Mouse (Mus musculus) embryonic facial prominence, embryonic 14.5 days (tissue): ENCODE results near the gene Asb1. TPM values are rescaled to one million over a fixed set of nuclear protein-coding genes. Genes with fewer than 3 reads are reported as not detected.

Experiments
- ATAC-seq: fragments of 200-750 bp; cut with Nextera tagmentation; 2 replicates; pipeline ENCODE4 v1.8.0; 2017; ENCODE audit warnings: low read depth, moderate number of reproducible peaks, moderate TSS enrichment
- DNase-seq: peaks from one replicate; pipeline ENCODE4 v3.0.0-alpha.2; 2015; ENCODE audit warnings: low spot score
- H3K27ac ChIP-seq: fragments of 300-500 bp; sonication (generic); replicated peaks from 2 replicates; pipeline ENCODE4 v1.5.1; 2014; ENCODE audit warnings: low read depth, mild to moderate bottlenecking, low read length, moderate library complexity
- H3K27me3 ChIP-seq: fragments of 300-500 bp; sonication (generic); replicated peaks from 2 replicates; pipeline ENCODE4 v1.6.1; 2014; ENCODE audit warnings: low read length; ENCODE audit not compliant: control insufficient read depth, insufficient read depth
- H3K36me3 ChIP-seq: fragments of 300-500 bp; sonication (generic); 2 replicates; pipeline ENCODE4 v1.6.1; 2014; ENCODE audit warnings: low read length, mixed read lengths; ENCODE audit not compliant: control insufficient read depth, insufficient read depth
- H3K4me1 ChIP-seq: fragments of 300-500 bp; sonication (generic); 2 replicates; pipeline ENCODE4 v1.6.1; 2014; ENCODE audit warnings: antibody characterized with exemption, low read length; ENCODE audit not compliant: control insufficient read depth, insufficient read depth
- H3K4me2 ChIP-seq: fragments of 300-500 bp; sonication (generic); 2 replicates; pipeline ENCODE4 v1.6.1; 2014; ENCODE audit warnings: low read depth, mild to moderate bottlenecking, low read length, moderate library complexity, mixed read lengths
- H3K4me3 ChIP-seq: fragments of 300-500 bp; sonication (generic); 2 replicates; pipeline ENCODE4 v1.5.1; 2014; ENCODE audit warnings: low read depth, mild to moderate bottlenecking, low read length
- H3K9ac ChIP-seq: fragments of 300-500 bp; sonication (generic); 2 replicates; pipeline ENCODE4 v1.6.1; 2014; ENCODE audit warnings: low read depth, mild to moderate bottlenecking, low read length, moderate library complexity, mixed read lengths
- H3K9me3 ChIP-seq: fragments of 300-500 bp; sonication (generic); 2 replicates; pipeline ENCODE4 v1.6.1; 2016; ENCODE audit warnings: low read length; ENCODE audit not compliant: control insufficient read depth
- WGBS: fragments of 180-500 bp; shearing (Covaris S2); extraction: QIAGEN DNeasy Blood & Tissue Kit; methylation state at CpG from one replicate; pipeline ENCODE4 v1.1.7; 2014; 5-methylcytosine and 5-hydroxymethylcytosine counted together
- polyA plus RNA-seq: library from polyadenylated mRNA; unstranded; fragments of >200 nt; fragmentation: Nextera tagmentation; extraction: Ambion mirVana; gene quantifications from 2 replicates; pipeline ENCODE4 v1.2.1, GENCODE M21; 2014

Gene Asb1
- polyA plus RNA-seq, 1 experiment from 2014 or later: 8.0 TPM

- ATAC-seq (no peak), DNase-seq (no peak)
- no peak overlapping the region for H3K9ac ChIP-seq
- H3K4me1 ChIP-seq: no peaks in the 10 kb centered on the region
- H3K27me3 ChIP-seq: no peaks in the 10 kb centered on the region
- no peak overlapping the region for H3K4me2 ChIP-seq
- H3K4me3 ChIP-seq: no peak overlapping the region
- no peaks in the 10 kb centered on the region for H3K9me3 ChIP-seq
- 74% methylated on average over 2 of the region's 2 CpGs for WGBS
- no peak overlapping the region for H3K27ac ChIP-seq
- H3K36me3 ChIP-seq: peaks cover 47% of the 10 kb centered on the region; the same call in 1 of the 2 replicates
Measured at GRCm38 (mm10) chr1:91549073-91549472, 8.7 kb downstream of the Asb1 start.

DNA sequence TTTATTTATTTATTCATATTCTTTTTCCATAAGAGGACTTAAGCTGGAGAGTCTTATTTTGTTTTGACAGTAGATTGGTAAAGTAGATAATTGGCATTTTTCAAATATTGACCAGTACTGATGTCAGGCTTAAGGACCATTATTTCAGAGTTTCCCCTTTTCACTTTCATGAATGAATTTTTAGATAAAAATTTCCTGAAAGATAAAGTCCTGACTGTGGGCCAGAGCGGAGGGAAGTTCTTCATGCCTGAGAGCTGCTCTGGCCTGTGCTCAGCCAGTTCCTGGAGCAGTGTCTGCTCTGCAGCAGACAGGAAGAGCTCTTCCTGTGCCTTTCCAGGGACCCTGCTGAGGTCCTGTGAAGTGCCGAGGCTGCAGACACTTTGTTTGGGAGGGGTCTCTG is 16.8 kb downstream of the Asb1 start:
- H3K9me3 ChIP-seq: no peaks in the 10 kb centered on the region
- H3K4me1 ChIP-seq: no peaks in the 10 kb centered on the region
- no peak for ATAC-seq
- H3K9ac ChIP-seq: no peak overlapping the region
- H3K27me3 ChIP-seq: no peaks in the 10 kb centered on the region
- no peak overlapping the region for H3K27ac ChIP-seq
- no peak for DNase-seq
- H3K4me3 ChIP-seq: no peak overlapping the region
- peaks cover 36% of the 10 kb centered on the region for H3K36me3 ChIP-seq
- WGBS: 63% methylated on average over 2 of the region's 2 CpGs
- no peak overlapping the region for H3K4me2 ChIP-seq

GRCm38 (mm10) chr1:91561226-91561625 is 20.9 kb downstream of the Asb1 start:
- H3K27me3 ChIP-seq: no peaks in the 10 kb centered on the region
- WGBS: 79% methylated on average over 6 of the region's 6 CpGs
- peaks cover 2% of the 10 kb centered on the region; the same call in 1 of the 2 replicates for H3K36me3 ChIP-seq
- H3K4me3 ChIP-seq: no peak overlapping the region
- no peaks in the 10 kb centered on the region for H3K9me3 ChIP-seq
- no peak overlapping the region for H3K4me2 ChIP-seq
- H3K27ac ChIP-seq: no peak overlapping the region
- DNase-seq (peak; percentile 57), ATAC-seq (no peak)
- H3K4me1 ChIP-seq: peaks cover 6% of the 10 kb centered on the region
- no peak overlapping the region for H3K9ac ChIP-seq

- Histone ChIP-seq H3K4me3 (no peak overlapping the region), H3K9me3 (no peaks in the 10 kb centered on the region), H3K36me3 (no peaks in the 10 kb centered on the region), H3K27me3 (no peaks in the 10 kb centered on the region), H3K4me1 (peaks cover 6% of the 10 kb centered on the region), H3K27ac (no peak overlapping the region), H3K9ac (no peak overlapping the region), H3K4me2 (no peak overlapping the region)
- 85% methylated on average over 4 of the region's 4 CpGs for WGBS
- no peak for ATAC-seq
- DNase-seq: no peak
Measured at GRCm38 (mm10) chr1:91562977-91563590, 22.7 kb downstream of the Asb1 start.

- WGBS: 58% methylated on average over 3 of the region's 3 CpGs
Measured at GRCm38 (mm10) chr1:91564004-91564403, 23.7 kb downstream of the Asb1 start.

DNA sequence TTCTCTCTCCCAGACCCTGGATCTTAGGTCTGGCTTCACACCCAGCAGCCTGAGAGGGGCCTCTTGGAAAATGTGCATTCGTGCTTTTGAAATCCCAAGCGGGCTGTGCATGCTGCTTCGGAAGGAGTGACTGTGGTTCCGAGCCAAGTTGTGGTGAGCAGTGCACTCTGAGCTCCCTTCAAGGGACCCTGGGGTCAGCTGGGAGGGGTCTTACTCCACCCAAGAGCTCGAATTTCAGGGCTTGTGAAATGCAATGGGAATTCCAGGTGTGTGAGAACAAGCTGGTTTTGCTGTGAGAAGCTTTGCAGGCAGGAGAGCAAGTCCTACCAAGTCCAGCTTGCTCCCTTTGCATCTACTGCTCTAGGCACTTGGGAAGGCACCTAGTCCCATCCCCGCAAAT is 24.3 kb downstream of the Asb1 start:
- Histone ChIP-seq H3K4me1 (peaks cover 6% of the 10 kb centered on the region), H3K27ac (no peak overlapping the region), H3K27me3 (no peaks in the 10 kb centered on the region), H3K4me3 (no peak overlapping the region), H3K36me3 (no peaks in the 10 kb centered on the region), H3K9me3 (no peaks in the 10 kb centered on the region), H3K9ac (no peak overlapping the region), H3K4me2 (no peak overlapping the region)
- WGBS: 56% methylated on average over 6 of the region's 6 CpGs
- ATAC-seq (no peak), DNase-seq (peak; percentile 56)

More at GRCm38 (mm10) chr1:91564004-91564403, 23.7 kb downstream of the Asb1 start:
- Histone ChIP-seq H3K4me3 (no peak overlapping the region), H3K27ac (no peak overlapping the region), H3K9ac (no peak overlapping the region), H3K4me2 (no peak overlapping the region), H3K4me1 (peaks cover 6% of the 10 kb centered on the region), H3K27me3 (no peaks in the 10 kb centered on the region), H3K9me3 (no peaks in the 10 kb centered on the region), H3K36me3 (no peaks in the 10 kb centered on the region)
- no peak for DNase-seq
- ATAC-seq: no peak

- ATAC-seq (no peak), DNase-seq (no peak)
- Histone ChIP-seq H3K4me1 (peaks cover 6% of the 10 kb centered on the region), H3K4me3 (no peak overlapping the region), H3K9me3 (no peaks in the 10 kb centered on the region), H3K36me3 (no peaks in the 10 kb centered on the region), H3K9ac (no peak overlapping the region), H3K4me2 (no peak overlapping the region), H3K27ac (no peak overlapping the region), H3K27me3 (no peaks in the 10 kb centered on the region)
- 74% methylated on average over 2 of the region's 2 CpGs for WGBS
Measured at GRCm38 (mm10) chr1:91567269-91567668, 26.9 kb downstream of the Asb1 start.

GRCm38 (mm10) chr1:91572458-91572857 is 32.1 kb downstream of the Asb1 start:
- no peak overlapping the region for H3K4me2 ChIP-seq
- no peak overlapping the region for H3K4me3 ChIP-seq
- H3K4me1 ChIP-seq: no peaks in the 10 kb centered on the region
- no peak overlapping the region for H3K9ac ChIP-seq
- no peak for ATAC-seq
- H3K27ac ChIP-seq: no peak overlapping the region
- H3K9me3 ChIP-seq: no peaks in the 10 kb centered on the region
- H3K27me3 ChIP-seq: no peaks in the 10 kb centered on the region
- WGBS: 84% methylated on average over 10 of the region's 10 CpGs
- H3K36me3 ChIP-seq: no peaks in the 10 kb centered on the region
- DNase-seq: no peak

- H3K36me3 ChIP-seq: no peaks in the 10 kb centered on the region
- H3K4me3 ChIP-seq: no peak overlapping the region
- H3K27ac ChIP-seq: no peak overlapping the region
- no peak overlapping the region for H3K9ac ChIP-seq
- WGBS: 65% methylated on average over 3 of the region's 3 CpGs
- DNase-seq (peak; percentile 72), ATAC-seq (peak; percentile 63; the same call in 1 of the 2 replicates)
- no peak overlapping the region for H3K4me2 ChIP-seq
- no peaks in the 10 kb centered on the region for H3K9me3 ChIP-seq
- H3K27me3 ChIP-seq: no peaks in the 10 kb centered on the region
- no peaks in the 10 kb centered on the region for H3K4me1 ChIP-seq
Measured at GRCm38 (mm10) chr1:91574208-91574607, 33.9 kb downstream of the Asb1 start.
